Mouse (Mus musculus): ENCODE data around the gene Lin28b. TPM values are rescaled to one million over a fixed set of nuclear protein-coding genes. Genes with fewer than 3 reads are reported as not detected.

The Lin28b gene
- 3.3 TPM for polyA plus RNA-seq (2015; fragmentation: Illumina TruSeq; extraction: RNeasy Lipid Tissue Mini Kit (QIAGEN cat#74804); ENCODE audit: low read depth, low replicate concordance)

DNA sequence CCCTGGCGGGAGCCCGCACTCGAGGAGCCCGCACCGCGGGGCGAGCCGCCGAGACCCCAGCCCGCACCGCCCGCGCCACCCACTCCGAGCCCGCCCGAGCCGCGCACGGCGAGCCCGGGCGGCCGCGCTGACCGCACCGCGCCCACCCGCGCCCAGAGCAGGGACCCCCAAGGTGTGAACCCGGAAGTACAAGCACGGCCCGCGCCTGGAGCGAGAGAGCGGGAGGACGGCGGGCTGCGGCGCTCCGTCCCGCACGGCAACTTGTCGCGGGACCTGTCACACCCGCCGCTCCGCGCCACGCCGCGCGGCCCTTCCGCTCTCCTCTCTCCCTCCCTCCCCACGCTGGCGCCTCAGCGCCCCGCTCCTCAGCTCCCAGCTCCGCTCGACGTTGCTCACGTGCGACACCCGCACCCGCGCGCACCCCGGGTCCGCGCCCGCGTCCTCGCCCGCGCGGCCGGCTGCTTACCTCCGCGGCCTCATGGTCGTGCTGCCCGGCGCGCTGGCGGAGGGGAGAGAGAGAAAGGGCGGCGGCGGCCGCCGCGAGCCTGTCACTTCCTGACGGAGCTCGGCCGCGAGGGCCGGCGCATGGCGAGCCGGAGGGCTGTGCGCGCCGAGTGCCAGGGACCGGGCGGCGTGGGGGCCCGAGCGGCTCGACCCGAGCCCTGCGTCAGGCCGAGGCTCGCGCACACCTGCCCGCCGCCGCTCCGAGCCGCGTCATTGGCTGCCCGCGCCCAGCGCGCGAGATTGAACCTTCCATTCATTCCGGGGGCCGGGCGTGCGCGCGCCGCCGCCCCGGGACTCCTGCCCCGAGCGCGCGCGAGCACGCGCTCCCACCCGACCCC, at the start of gene Lin28b:
Gene Lin28b (minus strand): TSS at position 635 of the 842 bp plus-strand sequence.

GRCm38 (mm10) chr10:45335434-45336422, 150.5 kb downstream of the Lin28b start, which contains the start of gene Bves:
Gene Bves (plus strand): TSS chr10:45335772.

Other genes with a start within 250 kb of the Lin28b start
- 0.83 TPM for gene Bves, start 150.6 kb downstream of the Lin28b start, polyA plus RNA-seq (2015; fragmentation: Illumina TruSeq; extraction: RNeasy Lipid Tissue Mini Kit (QIAGEN cat#74804); ENCODE audit: low read depth, low replicate concordance)
- 38.4 TPM for gene Hace1, start 91.4 kb upstream of the Lin28b start, polyA plus RNA-seq (2015; fragmentation: Illumina TruSeq; extraction: RNeasy Lipid Tissue Mini Kit (QIAGEN cat#74804); ENCODE audit: low read depth, low replicate concordance)